Mouse (Mus musculus): Measurements from ENCODE around the gene Ifitm1.

GRCm38 (mm10) chr7:140998853-140999700 is 32.1 kb downstream of the Ifitm1 start:
- TF ChIP-seq CTCF (IDR thresholded peaks at IDR 0.05), result no peak
- TF ChIP-seq EP300 (IDR thresholded peaks at IDR 0.05), result no peak
